Mouse (Mus musculus): Measurements from ENCODE around the gene Slc25a35.
"Not testable (repeated sequence)": the region's sequence is repeated elsewhere in the genome, so short reads cannot be mapped to it uniquely, and the experiment has no call there.

The Slc25a35 gene

GRCm38 (mm10) chr11:68962159-68962558, 5.8 kb upstream of the Slc25a35 start:
- DNase-seq, result not testable (repeated sequence)

GRCm38 (mm10) chr11:68963405-68963804, 4.5 kb upstream of the Slc25a35 start:
- no peak for DNase-seq

GRCm38 (mm10) chr11:68965050-68965449, 2.9 kb upstream of the Slc25a35 start:
- DNase-seq, result no peak

GRCm38 (mm10) chr11:68965845-68966244, 2.1 kb upstream of the Slc25a35 start:
- peak; percentile 76 to 77 for DNase-seq

GRCm38 (mm10) chr11:68966554-68966953, 1.4 kb upstream of the Slc25a35 start:
- DNase-seq, result no peak

- DNase-seq, result no peak
These were observed 821 bp downstream of the Slc25a35 start for GRCm38 (mm10) chr11:68968752-68969151.

GRCm38 (mm10) chr11:68970232-68970631, 2.3 kb downstream of the Slc25a35 start:
- no peak for DNase-seq

GRCm38 (mm10) chr11:68973250-68974058, 5.5 kb downstream of the Slc25a35 start:
- peak; percentile 88 to 89 for DNase-seq

- no peak for DNase-seq
These were observed 6.1 kb downstream of the Slc25a35 start for GRCm38 (mm10) chr11:68974059-68974450.

- DNase-seq, result no peak
These were observed 7.2 kb downstream of the Slc25a35 start, which contains the start of gene Rangrf for GRCm38 (mm10) chr11:68975085-68975484. Rangrf (minus strand) TSS chr11:68975185.

- DNase-seq, result no peak
These were observed 7.7 kb downstream of the Slc25a35 start for GRCm38 (mm10) chr11:68975601-68976000.

GRCm38 (mm10) chr11:68979320-68979733, 11.4 kb downstream of the Slc25a35 start:
- no peak for DNase-seq

- DNase-seq, result no peak
These were observed 13.0 kb downstream of the Slc25a35 start for GRCm38 (mm10) chr11:68980919-68981318.

GRCm38 (mm10) chr11:68982639-68983369, 14.9 kb downstream of the Slc25a35 start:
- peak; percentile 78 to 80 for DNase-seq

GRCm38 (mm10) chr11:68987365-68987882, 19.5 kb downstream of the Slc25a35 start:
- DNase-seq, result no peak

GRCm38 (mm10) chr11:68988341-68988740, 20.4 kb downstream of the Slc25a35 start:
- peak; percentile 76 to 77 for DNase-seq

- peak; percentile 64 to 71 for DNase-seq
These were observed 25.2 kb downstream of the Slc25a35 start for GRCm38 (mm10) chr11:68993122-68993521.

GRCm38 (mm10) chr11:68994377-68994776, 26.4 kb downstream of the Slc25a35 start:
- no peak for DNase-seq

- no peak for DNase-seq
These were observed 29.1 kb downstream of the Slc25a35 start for GRCm38 (mm10) chr11:68997080-68997479.

- DNase-seq, result not testable (repeated sequence)
These were observed 34.9 kb downstream of the Slc25a35 start for GRCm38 (mm10) chr11:69002782-69003181.

GRCm38 (mm10) chr11:69003592-69003991, 35.7 kb downstream of the Slc25a35 start:
- DNase-seq, result peak in 1 of 2 experiments; percentile 34

- DNase-seq, result no peak
These were observed 37.3 kb downstream of the Slc25a35 start for GRCm38 (mm10) chr11:69005193-69005592.

GRCm38 (mm10) chr11:69006575-69006974, 38.6 kb downstream of the Slc25a35 start:
- not testable (repeated sequence) for DNase-seq
